Mouse (Mus musculus) frontal cortex, adult (tissue): ENCODE measurements around the gene C1d.
A peak's percentile ranks its signal among the peaks of the same experiment; 100 is the strongest.
"Not testable (repeated sequence)": the region's sequence is repeated elsewhere in the genome, so short reads cannot be mapped to it uniquely, and the experiment has no call there.

Source experiments
- ATAC-seq: cut with Nextera tagmentation; 2 replicates; pipeline ENCODE4 v1.9.2; 2017; ENCODE audit warnings: mild to moderate bottlenecking, moderate library complexity, mixed read lengths; ENCODE audit not compliant: low TSS enrichment

Gene C1d

GRCm38 (mm10) chr11:17257443-17257842 lies at the start of gene C1d:
Gene C1d (plus strand): TSS chr11:17257579.
- ATAC-seq: peak; percentile 96

GRCm38 (mm10) chr11:17211258-17212140 lies 45.9 kb upstream of the C1d start, which contains the start of gene Pno1:
Gene Pno1 (minus strand): TSS chr11:17211568.
- ATAC-seq: peak; percentile 98

GRCm38 (mm10) chr11:17212141-17212495 lies 45.3 kb upstream of the C1d start:
- ATAC-seq: peak; percentile 70

- no peak for ATAC-seq
Observed at GRCm38 (mm10) chr11:17212903-17213509, 44.4 kb upstream of the C1d start.

- ATAC-seq: no peak
Observed at GRCm38 (mm10) chr11:17215475-17215874, 41.9 kb upstream of the C1d start.

- ATAC-seq: no peak
Observed at GRCm38 (mm10) chr11:17221126-17221525, 36.3 kb upstream of the C1d start.

- no peak for ATAC-seq
Observed at GRCm38 (mm10) chr11:17232792-17233191, 24.6 kb upstream of the C1d start.

- peak; percentile 96 for ATAC-seq
Observed at GRCm38 (mm10) chr11:17236449-17237037, 20.8 kb upstream of the C1d start.

GRCm38 (mm10) chr11:17238598-17238997 lies 18.8 kb upstream of the C1d start:
- ATAC-seq: not testable (repeated sequence)

- ATAC-seq: no peak
Observed at GRCm38 (mm10) chr11:17248715-17249114, 8.7 kb upstream of the C1d start.

- no peak for ATAC-seq
Observed at GRCm38 (mm10) chr11:17256813-17257365, 490 bp upstream of the C1d start.

GRCm38 (mm10) chr11:17257861-17258260 lies 482 bp downstream of the C1d start:
- ATAC-seq: peak; percentile 5; the same call in 1 of the 2 replicates

- ATAC-seq: no peak
Observed at GRCm38 (mm10) chr11:17267176-17267575, 9.8 kb downstream of the C1d start.

GRCm38 (mm10) chr11:17268801-17269200 lies 11.4 kb downstream of the C1d start:
- no peak for ATAC-seq

GRCm38 (mm10) chr11:17279959-17280358 lies 22.6 kb downstream of the C1d start:
- peak; percentile 80 for ATAC-seq

GRCm38 (mm10) chr11:17284055-17284454 lies 26.7 kb downstream of the C1d start:
- no peak for ATAC-seq

- no peak for ATAC-seq
Observed at GRCm38 (mm10) chr11:17288884-17289283, 31.5 kb downstream of the C1d start.

- ATAC-seq: peak; percentile 97
Observed at GRCm38 (mm10) chr11:17306007-17306891, 48.9 kb downstream of the C1d start.

- ATAC-seq: no peak
Observed at GRCm38 (mm10) chr11:17307457-17307856, 50.1 kb downstream of the C1d start.
